Mouse (Mus musculus): ENCODE measurements around the gene Gm10999. TPM values are rescaled to one million over a fixed set of nuclear protein-coding genes. Genes with fewer than 3 reads are reported as not detected.

Gene Gm10999
- total RNA-seq (2023): not detected

GRCm38 (mm10) chr8:129131561-129131960 is at the start of gene Gm10999:
Gm10999 (minus strand) TSS chr8:129131661.

Other genes with a start within 250 kb of the Gm10999 start
- not detected for gene Ccdc7a, start 66.1 kb downstream of the Gm10999 start, total RNA-seq (2023)
- gene Ccdc7b, start 64.5 kb downstream of the Gm10999 start, total RNA-seq (2023): not detected
- 10 to 100 TPM; 14.0 to 14.7 TPM for gene 2610044O15Rik8, start 102.7 kb upstream of the Gm10999 start, total RNA-seq (2023)

Measured in T-cell, adult 66 days (primary cell).